Mouse (Mus musculus): ENCODE results near the gene Brat1.
A peak's percentile ranks its signal among the peaks of the same experiment; 100 is the strongest.

The Brat1 gene

GRCm38 (mm10) chr5:140701661-140702060 lies 3.1 kb upstream of the Brat1 start:
- DNase-seq (ENCODE audit: low read depth, low spot score): peak; percentile 73

GRCm38 (mm10) chr5:140702103-140702513 lies 2.7 kb upstream of the Brat1 start, which contains the start of gene Iqce:
TSS of gene Iqce (minus strand) at chr5:140702378.
- DNase-seq (ENCODE audit: low read depth, low spot score): peak; percentile 92

- DNase-seq (ENCODE audit: low read depth, low spot score): peak; percentile 26
Observed at GRCm38 (mm10) chr5:140702618-140703175, 2.1 kb upstream of the Brat1 start.

- DNase-seq (ENCODE audit: low read depth, low spot score): peak; percentile 28
Observed at GRCm38 (mm10) chr5:140703480-140704377, 1.1 kb upstream of the Brat1 start.

GRCm38 (mm10) chr5:140705501-140706171 lies 825 bp downstream of the Brat1 start:
- no peak for DNase-seq (ENCODE audit: low read depth, low spot score)

GRCm38 (mm10) chr5:140710315-140710714 lies 5.5 kb downstream of the Brat1 start:
- no peak for DNase-seq (ENCODE audit: low read depth, low spot score)

GRCm38 (mm10) chr5:140711040-140711439 lies 6.2 kb downstream of the Brat1 start:
- no peak for DNase-seq (ENCODE audit: low read depth, low spot score)

- no peak for DNase-seq (ENCODE audit: low read depth, low spot score)
Observed at GRCm38 (mm10) chr5:140720773-140721172, 16.0 kb downstream of the Brat1 start.

- no peak for DNase-seq (ENCODE audit: low read depth, low spot score)
Observed at GRCm38 (mm10) chr5:140722121-140722520, 17.3 kb downstream of the Brat1 start.

GRCm38 (mm10) chr5:140723822-140724221 lies 19.0 kb downstream of the Brat1 start, which contains the start of gene Amz1:
TSS of gene Amz1 (plus strand) at chr5:140724127.
- DNase-seq (ENCODE audit: low read depth, low spot score): no peak

- DNase-seq (ENCODE audit: low read depth, low spot score): no peak
Observed at GRCm38 (mm10) chr5:140726062-140726839, 21.4 kb downstream of the Brat1 start.

- DNase-seq (ENCODE audit: low read depth, low spot score): no peak
Observed at GRCm38 (mm10) chr5:140726946-140727740, 22.3 kb downstream of the Brat1 start.

- DNase-seq (ENCODE audit: low read depth, low spot score): no peak
Observed at GRCm38 (mm10) chr5:140731040-140731797, 26.4 kb downstream of the Brat1 start.

GRCm38 (mm10) chr5:140732195-140732594 lies 27.4 kb downstream of the Brat1 start:
- DNase-seq (ENCODE audit: low read depth, low spot score): peak; percentile 71

GRCm38 (mm10) chr5:140733336-140733735 lies 28.5 kb downstream of the Brat1 start:
- DNase-seq (ENCODE audit: low read depth, low spot score): no peak

- peak; percentile 87 for DNase-seq (ENCODE audit: low read depth, low spot score)
Observed at GRCm38 (mm10) chr5:140735297-140735696, 30.5 kb downstream of the Brat1 start.

GRCm38 (mm10) chr5:140736166-140736565 lies 31.4 kb downstream of the Brat1 start:
- DNase-seq (ENCODE audit: low read depth, low spot score): peak; percentile 54

- DNase-seq (ENCODE audit: low read depth, low spot score): no peak
Observed at GRCm38 (mm10) chr5:140739813-140740212, 35.0 kb downstream of the Brat1 start.

GRCm38 (mm10) chr5:140741040-140741439 lies 36.2 kb downstream of the Brat1 start:
- DNase-seq (ENCODE audit: low read depth, low spot score): no peak

GRCm38 (mm10) chr5:140741877-140742276 lies 37.1 kb downstream of the Brat1 start:
- peak; percentile 51 for DNase-seq (ENCODE audit: low read depth, low spot score)

Data from ES-CJ7 (cell line).